Mouse (Mus musculus) adrenal gland, adult (tissue): ENCODE results near the gene Zfpl1.
"Not testable (repeated sequence)": the region's sequence is repeated elsewhere in the genome, so short reads cannot be mapped to it uniquely, and the experiment has no call there.

ENCODE experiments used
- DNase-seq, 2 experiments: peaks; one replicate each; pipeline ENCODE4 v3.0.0; 2022 to 2023; ENCODE audit warnings: low spot score in 1 of 2; ENCODE audit not compliant: inconsistent age in 2 of 2

The Zfpl1 gene

GRCm38 (mm10) chr19:6084478-6085248 lies at the start of gene Zfpl1, which contains the start of gene Cdca5:
Zfpl1 (minus strand) TSS chr19:6084956.
Cdca5 (plus strand) TSS chr19:6084983.
- DNase-seq: peak; percentile 96 to 98

- not testable (repeated sequence) for DNase-seq
Observed at GRCm38 (mm10) chr19:6133197-6133596, 48.4 kb upstream of the Zfpl1 start.

DNA sequence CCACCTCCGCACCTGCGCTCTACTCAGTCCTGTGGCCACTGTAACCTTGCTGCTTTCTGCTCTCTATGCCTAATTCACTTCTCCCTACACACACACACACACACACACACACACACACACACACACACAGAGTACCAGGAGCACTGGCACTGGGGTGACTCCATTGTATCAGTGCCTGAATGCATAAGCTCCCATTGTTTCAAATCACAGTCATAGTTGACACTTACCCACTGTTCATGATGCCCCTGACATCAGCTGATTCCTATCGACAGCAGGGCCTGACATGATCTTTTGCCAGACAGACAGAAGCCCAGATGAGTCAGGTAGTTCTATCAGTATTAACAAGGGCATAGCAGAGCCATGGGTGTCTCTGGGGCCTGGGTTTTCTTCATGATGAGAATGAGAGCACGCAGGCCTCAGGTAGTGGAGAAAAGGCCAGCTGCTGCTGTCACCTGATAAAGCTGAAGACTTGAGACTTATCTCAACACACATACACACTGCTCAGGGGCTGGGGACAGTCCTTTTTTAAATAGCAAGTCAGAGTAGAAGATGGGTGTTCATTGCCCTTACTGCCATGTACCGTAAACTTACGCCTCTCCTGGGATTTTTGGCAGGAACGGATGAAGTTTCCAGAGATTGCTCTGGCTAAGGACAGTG lies 47.5 kb upstream of the Zfpl1 start:
- DNase-seq: no peak

DNA sequence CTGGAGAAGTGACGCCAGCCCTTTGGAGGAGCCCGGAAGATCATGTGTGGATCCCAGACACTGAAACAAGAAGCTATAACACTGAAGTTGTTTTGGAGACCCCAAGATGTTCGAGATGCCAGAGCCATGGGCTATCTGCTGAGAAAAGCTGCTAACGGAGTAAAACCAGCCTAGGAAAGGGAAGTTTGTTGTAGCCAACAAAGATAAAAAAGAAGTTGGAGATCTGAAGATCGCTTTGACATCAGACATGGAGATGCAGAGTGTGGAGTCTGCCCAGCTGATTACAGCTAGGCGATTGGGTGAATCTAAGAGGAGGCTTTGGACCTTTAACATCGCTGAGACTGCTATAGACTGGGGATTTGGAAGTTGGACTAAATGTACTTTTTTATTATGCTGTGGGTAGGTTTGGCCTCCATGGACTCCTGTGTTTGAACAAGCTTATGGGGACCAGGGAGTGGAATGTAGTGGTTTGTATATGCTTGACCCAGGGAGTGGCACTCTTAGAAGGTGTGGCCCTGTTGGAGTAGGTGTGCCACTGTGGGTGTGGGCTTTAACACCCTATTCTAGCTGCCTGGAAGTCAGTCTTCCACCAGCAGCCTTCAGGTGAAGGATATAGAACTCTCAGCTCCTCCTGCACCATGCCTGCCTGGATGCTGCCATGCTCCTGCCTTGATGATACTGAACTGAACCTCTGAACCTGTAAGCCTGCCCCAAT lies 45.8 kb upstream of the Zfpl1 start:
- not testable (repeated sequence) for DNase-seq

DNA sequence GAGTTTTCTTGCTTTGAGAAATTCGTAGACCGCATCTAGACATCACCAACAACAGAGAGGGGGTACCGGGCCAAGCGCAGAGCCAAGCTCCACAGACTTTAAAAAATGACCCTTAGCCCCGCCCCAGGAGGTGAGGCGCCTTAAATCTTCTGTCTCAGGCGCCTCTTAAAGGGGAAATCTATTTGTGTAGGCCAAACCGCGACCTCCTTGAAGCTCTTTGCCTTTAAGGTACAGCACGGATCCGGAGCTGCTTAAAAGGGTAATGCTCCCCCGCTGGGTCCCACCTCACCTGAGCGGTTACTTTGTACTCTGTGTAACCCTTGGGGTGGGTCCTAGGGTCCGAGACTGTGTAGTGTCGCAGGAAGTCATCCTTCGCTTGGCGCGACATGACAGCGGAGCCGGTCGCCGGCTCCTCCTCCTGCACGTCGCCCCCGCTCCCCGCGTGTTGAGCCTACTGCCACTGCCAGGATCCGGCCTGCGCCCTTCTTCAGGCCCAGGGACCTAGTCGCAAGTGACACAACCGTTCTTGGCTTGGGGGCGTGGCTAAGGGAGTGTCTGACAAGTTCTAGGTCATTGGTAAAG lies 43.1 kb upstream of the Zfpl1 start, which contains the start of gene Snx15:
Gene Snx15, minus strand, starts transcription at position 545 of the 582 bp plus-strand sequence.
- peak; percentile 97 to 99 for DNase-seq

GRCm38 (mm10) chr19:6126789-6127580 lies 42.2 kb upstream of the Zfpl1 start:
- no peak for DNase-seq

DNA sequence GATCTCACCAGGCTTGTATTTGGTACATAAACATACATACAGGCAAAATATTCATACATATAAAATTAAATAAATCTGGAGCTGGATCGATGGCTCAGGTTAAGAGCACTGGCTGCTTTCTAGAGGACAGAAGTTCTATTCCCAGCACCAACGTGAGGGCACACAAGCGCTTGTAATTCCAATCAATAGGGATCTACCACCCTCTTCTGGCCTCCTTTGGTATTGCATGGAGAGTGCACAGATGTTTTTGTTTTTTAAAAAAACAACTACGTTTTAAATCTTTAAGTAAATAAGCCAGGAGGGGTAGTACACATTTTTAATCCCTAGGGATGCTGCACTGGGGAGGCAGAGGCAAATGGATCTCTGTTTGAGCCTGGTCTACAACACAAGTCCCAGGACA lies 41.5 kb upstream of the Zfpl1 start:
- DNase-seq: peak in 1 of 2 experiments; percentile 84

GRCm38 (mm10) chr19:6124898-6125297 lies 40.1 kb upstream of the Zfpl1 start:
- no peak for DNase-seq

- DNase-seq: no peak
Observed at GRCm38 (mm10) chr19:6123330-6123729, 38.6 kb upstream of the Zfpl1 start.

DNA sequence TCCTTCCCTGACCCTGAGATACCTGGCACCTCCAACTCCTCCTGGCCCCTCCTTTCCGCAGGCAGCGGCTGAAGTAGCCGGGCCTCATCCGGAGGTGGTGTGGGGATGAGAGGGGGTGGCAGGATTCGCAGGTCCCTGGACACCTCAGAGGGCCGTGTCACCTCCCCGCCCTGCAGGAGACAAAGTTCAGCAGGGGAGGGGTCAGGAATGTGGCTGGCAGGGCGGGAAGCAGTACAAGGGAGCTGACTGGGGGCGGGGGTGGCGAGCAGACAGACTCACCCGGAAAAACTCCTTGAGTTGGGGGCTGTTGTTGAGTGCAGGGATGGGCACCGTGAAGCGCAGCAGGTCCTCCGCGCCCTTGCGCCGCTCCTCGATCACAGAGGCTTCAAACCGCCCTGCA lies 37.0 kb upstream of the Zfpl1 start:
- no peak for DNase-seq

DNA sequence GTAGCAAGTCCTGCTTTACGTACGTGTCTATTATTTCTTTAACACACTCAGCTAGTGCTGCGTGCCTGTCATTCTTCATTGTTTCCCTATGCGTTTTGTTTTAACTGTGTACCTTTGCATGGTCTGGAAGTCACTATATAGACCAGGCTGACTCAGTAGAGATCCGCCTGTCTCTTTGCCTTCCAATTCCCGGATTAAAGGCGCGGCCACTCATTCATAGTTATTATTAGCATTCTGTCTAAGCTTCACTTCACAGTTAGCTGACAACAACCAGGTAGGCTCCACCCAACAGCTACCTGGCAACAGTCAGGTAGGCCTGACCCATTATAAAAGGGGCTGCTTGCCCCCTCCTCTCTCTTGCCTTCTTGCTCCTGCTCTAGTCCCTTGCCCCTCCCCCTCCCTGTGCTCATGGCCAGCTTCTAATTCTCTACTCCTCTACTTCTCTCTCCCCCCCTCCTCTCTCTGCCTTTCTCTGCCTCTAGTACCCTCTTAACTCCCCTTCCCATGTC lies 34.0 kb upstream of the Zfpl1 start:
- no peak for DNase-seq

DNA sequence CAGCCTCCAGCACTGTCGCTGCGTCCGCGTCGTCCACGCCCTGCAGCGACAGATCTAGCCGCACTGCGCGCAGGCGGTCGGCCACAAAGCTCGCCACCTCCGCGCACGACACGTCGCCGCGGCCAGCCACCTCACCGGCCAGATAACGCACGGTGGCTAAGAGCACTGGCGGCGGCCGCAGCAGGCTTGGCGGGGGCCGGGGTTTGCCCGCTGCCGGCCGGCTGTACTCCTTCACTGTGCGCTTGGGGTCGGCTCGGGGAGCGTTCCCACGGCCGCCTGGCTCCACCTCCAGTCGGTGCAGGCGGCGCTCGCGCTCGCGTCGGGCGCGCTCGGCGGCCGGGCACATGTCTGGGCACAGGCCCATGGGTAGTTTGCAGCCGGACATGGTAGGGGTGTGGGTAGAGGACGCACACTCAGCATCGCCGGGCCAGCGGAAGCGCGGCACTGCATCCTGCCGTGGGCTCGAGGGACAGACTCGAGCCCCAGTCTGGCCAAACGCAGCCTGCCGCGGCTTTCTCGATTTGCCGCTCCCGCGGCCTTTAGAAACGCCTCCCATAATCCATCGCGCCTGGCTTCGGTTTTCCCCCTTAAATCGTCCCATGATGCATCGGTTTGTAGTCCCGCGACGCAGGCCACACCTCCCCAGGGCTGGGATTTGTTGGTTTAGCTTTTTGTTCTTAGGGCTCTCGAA lies 33.4 kb upstream of the Zfpl1 start, which contains the start of gene Sac3d1:
Gene Sac3d1, minus strand, starts transcription at position 665 of the 691 bp plus-strand sequence.
- peak; percentile 91 to 97 for DNase-seq

DNA sequence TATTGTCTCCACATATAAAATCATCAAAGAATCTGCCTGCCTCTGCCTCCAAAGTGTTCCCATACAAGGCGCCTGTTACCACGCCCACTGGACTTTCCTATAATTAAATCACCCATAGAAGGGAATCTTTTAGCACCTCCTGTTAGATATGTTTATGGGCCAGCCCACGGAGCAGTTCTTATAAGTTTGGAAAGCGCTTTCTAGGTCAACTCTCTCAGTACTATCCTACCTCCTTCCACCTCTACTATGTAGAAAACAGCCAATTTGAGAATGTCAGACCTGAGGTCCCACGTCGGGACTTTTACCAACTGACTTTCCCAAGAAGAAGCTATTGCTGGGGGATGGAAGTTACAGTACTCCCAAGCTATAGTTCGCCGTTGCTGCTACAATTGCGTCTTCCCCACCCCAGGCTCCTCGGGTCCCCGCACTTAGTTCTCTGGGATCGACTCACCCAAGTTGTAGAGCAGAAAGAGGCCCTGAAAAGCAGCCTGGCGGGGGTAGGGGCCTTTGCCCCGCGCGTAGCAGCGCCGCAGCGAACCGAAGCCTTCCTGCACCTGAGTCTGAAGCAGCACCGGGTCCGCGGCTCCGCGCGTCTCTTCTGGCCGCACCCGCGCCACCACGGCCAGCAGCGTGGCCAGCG lies 32.7 kb upstream of the Zfpl1 start:
- DNase-seq: no peak

DNA sequence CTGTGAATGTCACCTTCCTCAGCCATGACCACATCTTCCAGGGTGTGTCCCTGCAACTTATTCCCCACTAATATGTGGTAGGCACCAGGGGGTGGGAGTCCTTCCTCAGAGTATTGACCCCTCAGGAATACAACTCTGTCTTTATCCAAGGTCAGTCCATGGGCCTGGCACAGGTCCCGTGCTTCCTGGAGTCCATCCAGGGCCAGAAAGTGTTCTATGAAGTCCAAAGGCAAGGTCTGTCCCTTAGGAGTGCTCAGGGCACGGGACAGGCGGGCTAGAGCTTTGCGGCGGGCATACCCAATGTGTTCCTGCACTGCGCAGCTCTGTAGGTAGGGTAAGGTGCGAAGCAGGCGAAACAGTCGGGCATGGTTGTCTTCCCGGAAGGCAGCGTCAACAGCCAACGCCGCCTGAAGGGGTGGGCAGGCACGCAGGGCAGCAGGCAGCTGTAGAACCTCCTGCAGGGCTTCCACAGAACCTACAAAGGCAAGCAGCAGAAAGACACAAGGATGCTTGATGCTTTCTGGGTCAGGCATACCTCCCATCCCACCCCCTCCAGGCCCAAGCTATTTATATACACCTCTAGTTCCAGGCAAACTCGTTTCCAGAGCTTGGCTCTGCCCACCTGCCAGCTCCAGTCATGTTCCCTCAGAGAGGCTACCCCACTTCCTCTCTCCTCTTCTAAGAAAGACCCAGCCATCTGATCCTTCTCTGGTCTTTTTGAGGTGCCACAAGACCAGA lies 31.5 kb upstream of the Zfpl1 start:
- DNase-seq: peak; percentile 38 to 65

DNA sequence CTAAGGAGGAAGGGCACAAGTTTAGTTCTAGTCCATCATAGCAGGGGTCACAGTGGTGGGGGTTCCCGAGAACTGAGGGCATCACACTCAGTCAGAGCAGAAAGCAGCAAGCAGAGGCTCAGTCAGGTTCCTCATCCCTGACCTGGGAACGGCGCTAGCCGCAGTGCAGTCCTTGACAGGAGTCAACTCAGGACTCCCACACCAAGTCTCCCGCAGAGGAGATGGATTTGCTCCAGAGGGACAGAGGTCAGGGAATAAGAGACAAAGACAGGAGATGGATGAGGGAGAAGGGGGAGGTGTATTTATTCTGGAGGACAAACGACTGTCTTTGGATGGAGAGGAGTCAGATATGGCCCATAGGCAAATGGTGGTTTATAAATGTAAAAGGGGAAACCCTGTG lies 28.4 kb upstream of the Zfpl1 start:
- no peak for DNase-seq

- DNase-seq: no peak
Observed at GRCm38 (mm10) chr19:6105586-6105985, 20.8 kb upstream of the Zfpl1 start, which contains the start of gene Naaladl1. Naaladl1 (plus strand) TSS chr19:6105782.

GRCm38 (mm10) chr19:6104476-6104875 lies 19.7 kb upstream of the Zfpl1 start:
- no peak for DNase-seq

DNA sequence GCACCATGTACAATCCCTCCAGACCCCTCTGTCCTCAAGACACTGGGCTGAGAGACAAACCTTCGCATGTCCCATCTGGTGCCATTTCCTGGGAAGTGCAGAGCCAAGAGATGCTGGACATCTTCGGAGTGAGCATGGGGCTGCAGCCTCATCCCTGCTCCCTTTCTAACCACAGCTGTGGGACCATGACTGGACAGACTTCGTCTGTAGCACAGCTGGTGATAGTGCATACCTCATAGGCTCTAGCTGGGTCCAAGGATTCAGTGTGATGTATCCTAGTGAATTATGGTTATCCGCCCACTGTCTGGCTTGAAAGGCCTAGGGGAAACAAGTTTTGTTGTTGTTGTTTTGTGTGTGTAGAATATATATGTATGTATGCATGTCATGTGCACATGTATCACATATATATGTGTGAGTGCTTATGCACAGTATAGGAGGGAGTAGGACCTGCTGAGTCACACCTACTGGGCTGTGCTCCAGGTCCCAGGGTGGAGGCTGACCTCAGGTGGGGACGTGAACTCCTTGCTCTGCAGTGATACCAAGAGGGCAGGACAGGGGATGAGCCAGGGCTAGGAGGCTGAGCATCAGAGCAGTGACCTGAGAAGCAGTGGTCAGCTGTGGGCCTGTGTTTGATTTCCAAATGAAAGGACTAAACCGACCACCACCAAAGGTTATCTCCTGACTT lies 17.6 kb upstream of the Zfpl1 start:
- no peak for DNase-seq
